Mouse (Mus musculus): ENCODE data around the gene 4930467E23Rik.
"Not testable (repeated sequence)": the region's sequence is repeated elsewhere in the genome, so short reads cannot be mapped to it uniquely, and the experiment has no call there.

Gene 4930467E23Rik

DNA sequence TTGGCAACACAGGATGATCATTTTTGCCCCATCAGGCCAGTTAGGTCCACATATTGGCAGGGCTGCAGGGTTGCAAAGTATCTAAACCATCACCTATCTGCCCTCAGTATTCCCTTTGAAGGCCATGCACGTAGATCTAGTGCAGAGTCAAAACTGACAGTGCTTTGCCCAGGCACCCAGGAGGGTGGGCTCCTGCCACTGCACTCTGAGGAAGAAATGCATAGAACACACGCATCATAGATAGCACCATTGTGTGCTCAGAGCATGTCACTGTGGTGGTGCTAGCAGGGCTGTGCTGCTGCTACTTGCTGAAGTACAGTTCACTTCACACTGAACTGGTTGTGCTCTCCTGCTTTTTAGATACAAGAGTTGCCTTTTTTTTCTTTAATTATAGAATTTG lies at the start of gene 4930467E23Rik:
TSS of gene 4930467E23Rik (plus strand) at position 301 of the 400 bp plus-strand sequence.
- DNase-seq, result not testable (repeated sequence)

DNA sequence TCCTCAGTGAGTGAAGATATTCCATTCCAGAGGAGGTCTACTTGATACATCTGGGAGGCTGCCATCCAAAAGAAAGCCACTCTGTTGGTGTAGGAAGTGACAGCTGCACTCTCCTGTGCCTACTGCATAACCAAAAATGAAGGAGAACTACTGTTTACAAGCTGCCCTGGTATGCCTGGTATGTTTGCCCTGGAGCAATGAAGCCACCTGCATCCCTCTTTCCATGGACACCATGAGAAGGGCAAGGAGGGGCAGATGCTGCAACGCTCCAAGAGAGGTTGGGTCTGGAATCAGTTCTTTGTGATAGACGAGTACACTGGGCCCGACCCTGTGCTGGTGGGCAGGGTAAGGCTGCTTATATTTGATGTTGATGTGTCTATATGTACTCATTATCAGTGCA lies 47.1 kb upstream of the 4930467E23Rik start:
- DNase-seq, result not testable (repeated sequence)

DNA sequence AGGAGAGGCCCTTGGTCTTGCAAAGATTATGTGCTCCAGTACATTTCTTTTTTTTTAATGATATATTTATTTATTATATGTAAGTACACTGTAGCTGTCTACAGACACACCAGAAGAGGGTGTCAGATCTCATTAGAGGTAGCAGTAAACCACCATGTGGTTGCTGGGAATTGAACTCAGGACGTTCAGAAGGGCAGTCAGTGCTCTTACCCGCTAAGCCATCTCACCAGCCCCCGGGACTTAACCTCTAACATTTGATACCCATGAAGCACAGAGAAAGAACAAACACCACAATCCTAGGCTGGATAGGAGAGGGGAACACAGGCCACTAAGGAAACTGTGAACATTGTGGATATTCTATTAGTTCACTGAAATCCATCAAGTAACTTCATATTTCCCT lies 43.9 kb upstream of the 4930467E23Rik start:
- not testable (repeated sequence) for DNase-seq

DNA sequence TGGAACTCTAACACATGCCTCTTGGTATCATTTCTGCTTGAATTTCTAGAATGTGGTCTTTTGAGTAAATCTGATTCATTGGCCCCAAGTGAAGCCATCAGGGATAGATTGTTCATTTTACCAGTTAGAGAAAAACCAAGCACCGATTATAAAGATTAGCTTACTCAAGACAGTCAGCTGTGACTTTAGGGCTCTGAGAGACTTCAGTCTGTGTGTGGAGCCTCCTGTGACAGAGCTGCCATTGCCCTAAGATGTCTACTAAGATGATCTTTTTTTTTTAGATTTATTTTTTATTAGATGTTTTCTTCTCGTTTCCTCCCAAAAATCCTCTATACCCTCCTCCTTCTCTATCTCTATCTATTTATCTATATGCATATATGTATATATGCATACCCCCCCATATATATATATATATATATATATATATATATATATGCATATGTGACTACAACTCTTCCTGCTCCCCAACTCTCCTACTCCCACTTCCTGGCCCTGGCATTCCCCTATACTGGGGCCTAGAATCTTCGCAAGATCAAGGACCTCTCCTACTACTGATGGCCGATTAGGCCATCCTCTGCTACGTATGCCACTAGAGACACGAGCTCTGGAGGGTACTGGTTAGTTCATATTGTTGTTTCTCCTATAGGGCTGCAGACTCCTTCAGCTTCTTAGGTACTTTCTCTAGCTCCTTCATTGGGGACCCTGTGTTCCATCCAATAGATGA lies 40.4 kb upstream of the 4930467E23Rik start:
- not testable (repeated sequence) for DNase-seq

DNA sequence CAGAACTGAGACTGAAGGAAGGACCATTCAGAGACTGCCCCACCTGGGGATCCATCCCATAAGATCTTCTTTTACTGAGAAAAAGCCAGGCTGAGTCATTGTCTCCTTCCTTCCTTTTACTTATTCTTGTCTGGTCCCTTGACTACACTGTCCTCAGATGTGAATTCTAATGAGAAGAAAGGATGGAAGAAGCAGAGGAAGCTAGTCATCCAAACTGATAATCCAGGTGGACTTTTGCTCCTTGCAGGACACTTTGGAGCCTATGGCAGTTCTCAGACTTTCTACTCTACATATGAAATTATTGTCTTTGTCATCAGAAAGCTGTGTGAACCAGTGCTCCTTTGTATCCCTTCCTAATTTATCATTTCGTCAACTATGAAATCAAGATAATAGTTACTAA lies 39.6 kb upstream of the 4930467E23Rik start:
- not testable (repeated sequence) for DNase-seq

DNA sequence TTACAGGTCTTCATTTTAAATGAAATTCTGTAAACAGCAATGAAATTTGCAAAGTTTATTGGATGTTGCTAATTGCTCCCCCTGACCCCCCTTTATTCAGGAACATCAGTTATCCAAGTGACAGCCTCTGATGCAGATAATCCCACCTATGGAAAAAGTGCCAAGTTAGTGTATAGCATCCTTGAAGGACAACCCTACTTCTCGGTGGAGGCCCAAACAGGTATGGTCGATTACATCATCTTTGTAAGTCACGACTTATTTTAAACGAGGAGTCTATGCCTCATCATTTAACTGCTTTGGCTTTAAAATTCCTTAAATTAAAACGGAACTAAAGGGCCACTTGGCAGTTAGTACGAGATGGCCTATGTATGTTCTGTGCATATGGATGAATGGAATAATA lies 38.0 kb upstream of the 4930467E23Rik start:
- not testable (repeated sequence) for DNase-seq

DNA sequence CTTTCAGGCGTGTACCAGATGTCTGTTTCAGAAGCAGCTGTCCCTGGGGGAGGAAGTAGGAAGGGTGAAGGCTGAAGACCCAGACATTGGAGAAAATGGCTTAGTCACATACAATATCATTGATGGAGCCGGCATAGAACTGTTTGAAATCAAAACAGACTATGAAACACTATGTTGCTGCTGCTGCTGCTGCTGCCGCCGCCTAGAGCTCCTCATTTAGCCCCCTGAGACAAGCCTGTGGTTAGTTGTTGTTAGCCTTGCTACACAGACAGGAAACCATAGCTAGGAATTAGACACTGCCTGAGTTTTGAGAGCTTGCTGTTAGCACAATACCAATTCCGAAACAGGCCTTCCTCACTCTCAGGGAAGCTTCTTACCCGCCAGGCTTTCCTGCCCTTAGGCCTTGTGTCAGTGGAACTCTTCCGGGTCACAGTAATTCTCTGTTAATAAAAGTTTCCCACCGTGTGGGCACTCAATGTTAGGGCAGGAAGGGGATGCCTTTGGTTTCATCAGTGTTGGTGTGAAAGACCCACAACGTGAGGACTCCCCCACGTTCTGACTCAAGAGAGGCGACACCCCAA lies 31.8 kb upstream of the 4930467E23Rik start:
- DNase-seq, result not testable (repeated sequence)

DNA sequence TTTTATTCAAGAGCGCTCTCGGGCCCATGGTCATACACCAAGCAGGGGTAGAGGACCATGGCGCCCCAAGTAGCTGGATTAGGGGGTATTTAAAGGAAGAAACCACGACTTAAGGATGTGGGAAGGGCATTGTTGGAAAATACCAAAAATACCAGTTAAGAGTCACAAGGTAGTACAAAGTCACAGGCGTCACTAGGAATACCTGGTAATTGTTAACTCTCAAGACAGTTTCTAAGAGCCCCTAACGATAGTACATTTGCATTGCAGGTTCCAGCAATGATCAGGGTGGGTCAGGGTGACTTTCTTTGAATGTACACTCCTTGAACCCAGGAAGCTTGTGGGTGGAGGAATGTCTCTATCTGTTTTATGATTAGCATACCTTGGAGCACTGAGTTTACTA lies 31.3 kb upstream of the 4930467E23Rik start:
- DNase-seq, result not testable (repeated sequence)

DNA sequence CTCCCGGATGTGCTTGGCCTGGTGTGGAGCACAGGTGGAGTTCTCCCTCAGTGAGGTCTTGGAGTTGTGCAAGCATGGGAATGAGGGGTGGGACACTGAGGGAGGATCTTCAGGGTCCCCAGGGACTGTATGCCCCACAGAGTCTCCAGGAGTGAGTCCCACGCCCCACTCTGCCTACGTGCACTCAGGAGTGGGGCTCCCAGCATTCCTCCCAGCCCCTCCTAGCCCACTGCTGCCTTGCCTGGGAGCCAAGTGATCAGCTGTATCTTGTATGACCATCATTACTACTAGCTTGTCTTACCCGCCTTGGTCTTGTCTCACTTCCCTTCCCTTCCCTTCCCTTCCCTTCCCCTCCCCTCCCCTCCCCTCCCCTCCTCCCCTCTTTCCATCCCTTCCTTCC lies 30.7 kb upstream of the 4930467E23Rik start:
- not testable (repeated sequence) for DNase-seq

DNA sequence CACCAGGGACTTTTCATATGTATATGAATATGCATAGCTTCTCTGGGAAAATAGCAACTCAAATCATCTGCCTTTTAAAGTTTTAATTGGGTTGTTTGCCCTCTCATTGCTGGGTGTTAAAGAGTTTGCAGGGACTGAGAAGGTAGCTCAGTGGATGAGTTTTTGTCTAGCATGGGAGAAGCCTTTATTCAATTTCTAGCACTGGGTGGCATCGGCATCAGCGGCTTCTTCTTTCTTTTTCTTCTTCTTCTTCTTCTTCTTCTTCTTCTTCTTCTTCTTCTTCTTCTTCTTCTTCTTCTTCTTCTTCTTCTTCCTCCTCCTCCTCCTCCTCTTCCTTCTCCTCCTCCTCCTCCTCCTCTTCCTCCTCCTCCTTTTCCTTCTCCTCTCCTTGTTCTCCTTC lies 28.1 kb upstream of the 4930467E23Rik start:
- DNase-seq, result not testable (repeated sequence)

DNA sequence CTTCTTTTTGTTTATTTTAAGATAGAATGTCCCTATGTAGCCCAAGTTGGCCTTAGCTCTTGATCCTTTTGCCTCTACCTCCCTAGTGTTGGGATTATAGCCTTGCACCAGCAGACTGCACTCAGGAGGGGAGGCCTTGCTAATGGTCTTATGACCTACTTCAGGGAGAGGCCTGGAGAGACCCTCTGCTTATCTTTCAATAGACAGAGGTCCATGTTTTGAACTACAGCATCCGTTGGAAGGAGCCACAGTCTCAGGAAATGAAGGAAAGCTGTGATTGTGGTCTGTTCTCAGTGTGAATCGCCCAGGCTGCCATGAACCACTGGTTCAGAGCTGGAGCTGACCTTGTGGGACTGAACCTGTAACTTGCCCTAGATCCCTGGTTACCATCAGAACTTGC lies 27.1 kb upstream of the 4930467E23Rik start:
- not testable (repeated sequence) for DNase-seq

DNA sequence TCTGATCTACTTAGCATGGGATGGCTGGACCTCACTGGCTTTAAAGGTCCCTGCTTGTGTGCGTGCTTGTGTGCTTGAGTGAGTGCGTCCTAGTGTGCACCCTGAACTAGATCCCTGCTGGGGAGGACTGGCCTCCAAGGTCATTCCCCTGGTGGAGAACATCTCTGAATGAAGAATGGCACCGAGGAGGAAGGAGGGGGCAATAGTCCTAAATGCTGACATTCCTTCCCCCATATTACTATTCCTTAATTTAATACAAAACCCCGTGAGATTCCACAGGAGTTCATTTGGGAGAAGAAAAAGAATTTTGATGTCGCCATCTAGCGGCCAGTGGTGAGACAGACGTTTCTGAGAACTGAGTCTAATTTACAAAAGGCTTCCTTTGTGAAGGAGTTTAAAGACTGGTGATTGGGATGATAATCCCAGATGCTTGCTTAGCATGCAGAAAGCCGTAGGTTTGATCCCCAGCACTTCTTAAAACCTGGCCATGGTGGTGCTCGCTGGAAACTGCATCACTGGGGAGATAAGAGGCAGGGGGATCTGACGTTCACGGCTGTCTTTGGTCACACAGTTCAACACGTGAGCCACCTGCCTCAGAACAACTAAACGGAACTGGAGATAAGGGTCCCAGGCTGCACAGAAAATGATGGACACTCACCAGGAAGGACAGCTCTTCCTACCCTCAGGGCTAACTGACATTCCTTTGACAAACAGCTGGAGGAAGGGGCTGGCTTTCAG lies 26.2 kb upstream of the 4930467E23Rik start:
- DNase-seq, result peak; percentile 91

DNA sequence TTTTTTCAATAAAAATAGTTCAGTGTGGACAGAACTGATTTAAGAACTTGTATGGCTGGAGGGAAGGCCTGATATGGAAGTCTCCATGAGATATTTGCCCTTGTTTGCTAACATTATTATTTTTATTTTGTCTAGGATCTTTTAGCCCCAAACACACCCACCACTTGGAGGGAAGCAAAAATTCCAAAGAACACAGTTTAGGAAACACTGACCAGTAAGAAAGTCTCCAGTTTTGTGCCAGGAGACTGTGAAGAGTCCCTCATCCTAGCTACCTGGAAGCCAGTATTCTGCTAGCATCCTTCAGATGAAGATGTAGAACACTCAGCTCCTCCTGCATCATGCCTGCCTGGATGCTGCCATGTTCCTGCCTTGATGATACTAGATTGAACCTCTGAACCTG lies 25.5 kb upstream of the 4930467E23Rik start:
- DNase-seq, result not testable (repeated sequence)

DNA sequence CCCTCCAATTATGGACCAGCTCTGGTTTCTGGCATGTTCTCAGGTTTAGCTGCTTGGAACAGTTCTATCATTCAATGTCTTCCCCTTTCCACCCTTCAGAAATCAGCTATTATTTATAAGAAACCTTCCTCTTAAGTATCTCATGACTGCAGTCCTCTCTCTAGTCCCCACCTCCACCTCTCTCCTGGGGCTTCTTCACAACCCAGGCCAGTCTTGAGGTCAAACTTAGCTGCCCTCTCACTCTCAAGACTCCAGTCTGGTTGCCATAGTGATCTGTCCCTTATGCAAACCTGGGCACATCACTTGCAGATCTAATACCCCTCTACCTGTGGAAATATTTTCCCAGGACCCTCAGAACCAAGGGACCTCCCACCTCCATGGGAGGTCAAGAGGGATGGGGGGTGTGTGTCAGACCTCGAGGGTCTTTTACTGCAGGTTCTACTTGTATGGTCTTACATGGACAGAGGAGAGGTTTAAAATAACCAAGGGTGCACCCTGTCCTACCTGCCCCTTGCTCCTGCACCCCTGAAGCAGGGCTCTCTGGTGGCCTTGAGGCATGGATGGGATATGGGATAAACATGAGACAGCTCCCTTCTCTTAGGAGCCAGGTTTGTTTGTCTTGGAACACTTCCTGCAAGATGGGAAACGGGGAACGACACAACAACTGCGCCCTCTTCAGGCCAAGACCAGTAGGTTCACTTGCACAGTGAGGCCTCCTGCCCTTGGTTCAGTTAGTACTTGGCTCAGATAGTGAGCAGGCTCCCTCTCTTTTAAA lies 24.7 kb upstream of the 4930467E23Rik start:
- DNase-seq, result not testable (repeated sequence)

DNA sequence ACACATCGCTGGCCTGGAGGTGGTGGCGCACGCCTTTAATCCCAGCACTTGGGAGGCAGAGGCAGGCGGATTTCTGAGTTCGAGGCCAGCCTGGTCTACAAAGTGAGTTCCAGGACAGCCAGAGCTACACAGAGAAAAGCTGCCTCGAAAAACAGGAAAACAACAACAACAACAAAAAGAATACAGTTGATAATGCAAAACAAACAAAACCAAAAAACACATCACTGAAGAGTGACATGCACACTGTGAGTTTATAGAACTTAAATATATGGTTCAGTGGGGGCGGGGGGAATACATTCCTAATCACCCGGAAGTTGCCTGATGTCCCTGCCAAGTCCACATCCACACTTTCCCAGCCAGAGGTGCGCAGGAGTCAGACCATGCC lies 24.2 kb upstream of the 4930467E23Rik start:
- not testable (repeated sequence) for DNase-seq

DNA sequence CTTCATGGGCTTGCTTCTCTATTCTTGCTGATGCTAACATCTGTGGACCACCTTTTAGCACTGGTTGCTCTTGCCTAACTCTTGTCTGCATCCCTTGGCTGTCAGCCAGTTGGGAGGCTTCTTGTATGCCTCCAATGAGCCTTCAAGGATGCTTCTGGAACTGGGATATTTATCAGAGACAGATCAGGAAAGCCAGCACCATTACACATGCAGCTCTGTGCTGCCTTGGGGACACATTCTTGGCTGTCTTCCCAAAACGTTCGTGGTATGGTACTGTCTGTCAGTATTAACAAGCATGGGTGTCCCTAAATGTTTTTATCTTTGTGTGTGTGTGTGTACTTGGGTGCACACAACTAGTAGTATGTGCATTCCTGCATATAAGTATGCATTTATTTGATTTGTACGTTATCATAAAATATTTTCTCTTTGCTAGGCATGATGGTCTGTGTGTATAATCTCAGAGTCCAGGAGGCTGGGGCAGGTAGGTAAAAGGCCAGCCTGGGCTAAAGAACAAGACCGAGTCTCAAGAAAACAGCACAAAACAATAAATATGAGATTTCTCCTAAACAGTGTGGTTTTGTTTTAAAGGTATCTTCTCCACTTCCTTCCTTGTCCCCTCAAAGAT lies 23.2 kb upstream of the 4930467E23Rik start:
- not testable (repeated sequence) for DNase-seq

DNA sequence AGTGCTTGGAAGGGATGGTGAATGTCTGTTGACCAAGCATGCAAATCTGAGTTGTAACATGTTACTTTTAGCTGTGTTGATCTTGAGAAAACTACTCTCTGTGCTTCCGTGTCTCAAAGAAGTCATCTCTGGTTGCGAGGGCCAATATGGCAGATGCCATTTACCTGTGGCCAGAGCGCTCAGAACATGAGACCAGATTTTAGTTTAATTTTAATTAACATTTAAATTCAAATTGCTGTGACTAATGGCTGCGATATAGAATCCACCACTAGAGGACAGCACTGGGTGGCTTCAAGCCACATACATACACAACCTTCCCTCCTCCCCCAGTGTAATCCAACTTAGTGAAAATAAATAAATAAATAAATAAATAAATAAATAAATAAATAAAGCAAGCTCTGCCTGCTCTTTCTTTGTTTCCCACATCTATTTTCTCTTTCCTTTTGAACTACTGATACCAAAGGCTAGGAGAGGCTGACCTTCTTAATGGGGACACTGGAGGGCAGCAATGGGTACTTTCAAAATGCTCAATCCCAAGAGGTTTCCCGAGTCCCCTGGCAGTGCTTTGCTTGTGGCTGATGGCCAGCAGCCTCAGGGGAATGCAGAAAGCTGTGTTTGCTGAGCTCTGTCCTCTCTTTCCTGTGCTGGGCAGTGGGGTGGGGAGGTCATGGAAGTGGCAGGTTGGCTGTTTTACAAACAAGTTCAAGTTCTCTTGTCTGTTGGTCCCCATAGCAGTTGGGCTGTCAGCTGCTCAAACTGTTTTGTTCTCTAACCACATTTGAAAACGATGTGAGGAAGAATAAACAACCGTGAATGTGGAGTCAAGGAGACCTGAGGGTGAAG lies 22.2 kb upstream of the 4930467E23Rik start:
- DNase-seq, result peak; percentile 86

DNA sequence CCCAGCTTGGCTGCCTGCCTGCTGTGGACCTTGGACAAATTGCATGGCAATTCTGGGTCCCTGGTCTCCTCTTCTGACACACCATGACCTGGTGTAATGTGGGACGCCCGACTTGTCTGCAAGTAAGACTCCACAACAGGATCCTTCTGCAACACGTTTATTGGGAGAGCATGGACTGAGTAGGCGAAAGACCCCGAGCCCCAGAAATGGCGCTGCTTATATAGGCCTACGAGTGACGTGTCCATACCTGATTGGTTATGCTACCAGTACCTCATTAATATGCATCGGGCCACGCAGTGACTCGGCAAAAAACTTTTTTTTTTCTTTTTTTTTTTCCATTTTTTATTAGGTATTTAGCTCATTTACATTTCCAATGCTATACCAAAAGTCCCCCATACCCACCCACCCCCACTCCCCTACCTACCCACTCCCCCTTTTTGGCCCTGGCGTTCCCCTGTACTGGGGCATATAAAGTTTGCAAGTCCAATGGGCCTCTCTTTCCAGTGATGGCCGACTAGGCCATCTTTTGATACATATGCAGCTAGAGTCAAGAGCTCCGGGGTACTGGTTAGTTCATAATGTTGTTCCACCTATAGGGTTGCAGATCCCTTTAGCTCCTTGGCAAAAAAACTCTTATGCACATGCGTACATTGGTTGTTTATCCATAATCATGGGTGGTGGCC lies 21.5 kb upstream of the 4930467E23Rik start:
- not testable (repeated sequence) for DNase-seq

DNA sequence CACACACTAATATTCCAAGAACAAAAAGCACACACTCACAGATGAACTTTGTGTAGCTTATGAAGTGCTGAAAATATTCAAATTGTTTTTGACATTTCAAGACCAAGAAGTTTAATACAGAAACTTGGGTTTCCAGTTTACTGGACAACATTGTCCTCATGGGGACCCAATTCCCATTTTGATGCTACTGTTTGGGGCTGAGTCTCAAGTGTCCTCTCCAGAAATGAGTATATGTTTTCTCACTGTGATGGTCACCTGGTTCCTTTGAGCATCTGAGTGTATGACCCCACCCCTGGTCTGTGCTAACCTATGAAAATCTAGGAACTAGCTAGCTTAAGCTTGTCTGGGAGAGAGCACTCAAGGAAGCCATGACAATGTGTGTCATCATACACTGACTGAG lies 20.4 kb upstream of the 4930467E23Rik start:
- not testable (repeated sequence) for DNase-seq

DNA sequence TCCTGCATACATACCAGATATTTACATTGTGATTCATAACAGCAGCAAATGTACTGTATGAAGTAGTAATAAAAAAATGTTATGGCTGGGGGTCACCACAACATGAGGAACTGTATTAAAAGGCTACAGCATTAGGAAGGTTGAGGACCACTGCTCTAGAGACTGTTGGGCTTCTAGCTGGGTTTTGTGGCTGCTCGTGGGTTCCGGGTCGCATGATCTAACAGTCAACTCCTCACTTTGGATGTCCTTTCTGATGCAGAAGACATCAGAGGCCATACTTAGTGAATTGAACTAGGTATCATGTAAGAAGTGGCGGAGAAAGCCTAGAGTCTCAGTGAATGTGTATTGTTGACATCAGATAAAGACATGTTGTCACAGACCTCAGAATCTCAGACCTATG lies 19.9 kb upstream of the 4930467E23Rik start:
- DNase-seq, result not testable (repeated sequence)

Data from right cerebral cortex, adult 18-20 months (tissue).